In the genomic region with DNA sequence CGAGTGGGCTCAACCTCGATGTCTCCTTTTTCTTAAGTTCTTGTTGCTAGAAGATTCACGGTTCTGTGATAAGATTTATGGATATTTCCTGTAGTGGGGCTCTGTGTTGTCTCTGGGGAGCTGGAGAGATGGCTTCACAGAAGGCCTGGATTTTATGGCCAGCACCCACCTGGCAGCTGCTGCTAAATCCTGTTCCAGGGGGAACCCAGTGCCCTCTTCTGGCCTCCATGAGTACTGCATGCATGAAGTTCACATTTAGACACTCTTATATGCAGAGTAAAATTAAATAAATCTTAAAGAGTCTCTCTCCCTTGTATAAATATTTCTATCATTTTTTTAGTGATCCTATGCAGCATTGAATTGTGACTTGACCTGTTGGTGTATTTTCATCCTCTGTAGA, we compare ENCODE assay signal across 8 mouse cellular contexts.
DNase-seq lines count a peak whose midpoint lies in the region.

No protein-coding gene starts in this region.

- peak; percentile 58 for DNase-seq in adrenal gland, postnatal 10 days
- no peak for DNase-seq in adrenal gland, adult 8-10 months
- peak; percentile 61 for DNase-seq in layer of hippocampus, adult 11-12 months (ENCODE audit: low spot score)
- DNase-seq in layer of hippocampus, postnatal 36 days = no peak
- DNase-seq in Muller cell, postnatal 12 days (ENCODE audit: inconsistent ontology term) = peak; percentile 9
- peak; percentile 45 for DNase-seq in embryo, embryonic 11 days
- peak; percentile 53 for DNase-seq in lung, postnatal 10 days
- peak; percentile 71 for DNase-seq in thymus, postnatal 4 days

Comparison
In these comparisons a context has a peak if more than half of its experiments do, and no peak if none do; other contexts are left out.
1. DNase-seq: peak in adrenal gland, postnatal 10 days (single experiment), layer of hippocampus, adult 11-12 months (single experiment), Muller cell, postnatal 12 days (single experiment), embryo, embryonic 11 days (single experiment), lung, postnatal 10 days (single experiment) and thymus, postnatal 4 days (single experiment); none in adrenal gland, adult 8-10 months (single experiment) and layer of hippocampus, postnatal 36 days (0 of 2).